Mouse (Mus musculus): ENCODE measurements around the gene Gal3st3. TPM values are rescaled to one million over a fixed set of nuclear protein-coding genes. Genes with fewer than 3 reads are reported as not detected.

The Gal3st3 gene
- polyA plus RNA-seq, 1 experiment from 2014 or later = 6.4 TPM

DNA sequence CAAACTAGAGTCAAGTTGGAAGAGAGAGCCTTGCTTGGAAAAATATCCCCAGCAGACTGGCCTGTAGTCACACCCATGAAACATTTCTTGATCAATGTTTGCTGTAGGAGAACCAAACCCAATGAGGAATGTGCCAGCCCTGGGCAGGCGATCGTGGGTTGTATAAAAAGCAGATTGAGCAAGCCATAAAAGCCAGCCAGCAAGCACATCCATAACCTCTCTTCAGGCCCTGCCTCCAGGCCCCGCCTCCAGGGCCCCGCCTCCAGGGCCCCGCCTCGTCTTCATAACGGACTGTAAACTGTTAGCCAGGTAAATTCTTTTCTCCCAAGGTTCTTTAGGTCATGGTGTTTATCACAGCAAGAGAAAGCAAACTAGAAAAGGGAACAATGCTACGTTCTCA, 19.8 kb upstream of the Gal3st3 start:
- Histone ChIP-seq H3K4me3 (ENCODE audit: control insufficient read depth in 1 of 2, insufficient read depth in 1 of 2, low read depth in 1 of 2, low read length in 2 of 2) (no peak overlapping the region), H3K27me3 (ENCODE audit: control insufficient read depth, insufficient read depth, low read length) (no peaks in the 10 kb centered on the region), H3K4me2 (ENCODE audit: low read length) (no peak overlapping the region), H3K4me1 (ENCODE audit: control insufficient read depth in 2 of 2, insufficient read depth in 2 of 2, low read length in 2 of 2) (peaks cover 4 to 9% of the 10 kb centered on the region in 2 experiments), H3K9ac (ENCODE audit: low read length) (no peak overlapping the region), H3K27ac (replicated peaks in 1 of 2; ENCODE audit: control insufficient read depth in 1 of 2, insufficient read depth in 1 of 2, low read depth in 2 of 2, low read length in 2 of 2) (no peak overlapping the region), H3K36me3 (ENCODE audit: control insufficient read depth, insufficient read depth, low read length) (peaks cover 88% of the 10 kb centered on the region), H3K9me3 (ENCODE audit: control insufficient read depth, low read length) (no peaks in the 10 kb centered on the region)
- ATAC-seq (ENCODE audit: insufficient number of reproducible peaks, insufficient read depth, low FRiP score, low read depth) = no peak
- 86% methylated on average over 8 of the region's 8 CpGs for WGBS

DNA sequence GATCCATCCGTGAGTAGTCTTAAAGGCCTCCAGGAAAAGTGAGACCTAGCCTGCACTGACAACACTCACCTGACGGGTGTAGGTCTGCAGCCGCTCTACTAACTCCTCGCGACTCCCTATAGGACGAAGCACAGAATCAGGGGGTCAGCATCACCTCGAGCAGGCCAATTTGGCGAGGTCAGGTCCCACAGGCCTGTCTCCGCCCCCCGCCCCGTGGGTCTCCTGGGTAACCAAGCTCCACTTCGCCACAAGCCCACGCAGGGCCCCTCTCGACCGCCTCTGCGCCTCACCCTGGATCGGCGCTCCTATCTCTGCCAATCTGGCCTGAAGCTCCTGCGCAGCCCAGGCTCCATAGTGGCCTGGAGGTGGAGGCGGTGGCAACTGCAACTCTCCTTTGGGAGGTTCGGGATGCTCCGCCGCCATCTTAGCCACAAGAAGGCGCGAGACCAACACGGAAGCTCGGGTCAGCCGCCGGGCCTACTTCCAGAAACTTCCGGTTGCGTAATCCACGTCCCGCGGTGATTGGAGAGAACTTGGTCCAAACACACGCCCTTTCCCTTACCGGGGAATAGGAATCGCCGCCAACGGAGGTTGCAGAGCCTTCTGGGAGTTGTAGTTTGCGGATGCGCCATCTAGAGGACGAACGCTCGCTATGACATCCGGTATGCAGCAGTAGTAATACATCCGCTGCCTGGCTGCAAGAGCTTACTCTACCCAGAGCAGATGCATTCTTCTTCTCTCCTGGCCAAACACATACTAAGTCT, 3.0 kb upstream of the Gal3st3 start, which contains the start of gene Sf3b2:
Gene Sf3b2 (minus strand): TSS at position 484 of the 764 bp plus-strand sequence.
- H3K4me2 ChIP-seq (ENCODE audit: low read length) = peak within 1 kb of the TSS; percentile 81
- H3K27ac ChIP-seq (replicated peaks in 1 of 2; ENCODE audit: control insufficient read depth in 1 of 2, insufficient read depth in 1 of 2, low read depth in 2 of 2, low read length in 2 of 2) = peak within 1 kb of the TSS; percentile 82 to 90
- H3K9ac ChIP-seq (ENCODE audit: low read length) = peak within 1 kb of the TSS; percentile 90
- peaks cover 40% of the 10 kb centered on the region for H3K36me3 ChIP-seq (ENCODE audit: control insufficient read depth, insufficient read depth, low read length)
- H3K27me3 ChIP-seq (ENCODE audit: control insufficient read depth, insufficient read depth, low read length) = no peaks in the 10 kb centered on the region
- peak; percentile 92 for ATAC-seq (ENCODE audit: insufficient number of reproducible peaks, insufficient read depth, low FRiP score, low read depth)
- no peaks in the 10 kb centered on the region for H3K9me3 ChIP-seq (ENCODE audit: control insufficient read depth, low read length)
- under 1% methylated on average over 46 of the region's 46 CpGs for WGBS
- H3K4me3 ChIP-seq (ENCODE audit: control insufficient read depth in 1 of 2, insufficient read depth in 1 of 2, low read depth in 1 of 2, low read length in 2 of 2) = peak within 1 kb of the TSS; percentile 83 to 97
- H3K4me1 ChIP-seq (ENCODE audit: control insufficient read depth in 2 of 2, insufficient read depth in 2 of 2, low read length in 2 of 2) = peaks cover 12 to 29% of the 10 kb centered on the region in 2 experiments

DNA sequence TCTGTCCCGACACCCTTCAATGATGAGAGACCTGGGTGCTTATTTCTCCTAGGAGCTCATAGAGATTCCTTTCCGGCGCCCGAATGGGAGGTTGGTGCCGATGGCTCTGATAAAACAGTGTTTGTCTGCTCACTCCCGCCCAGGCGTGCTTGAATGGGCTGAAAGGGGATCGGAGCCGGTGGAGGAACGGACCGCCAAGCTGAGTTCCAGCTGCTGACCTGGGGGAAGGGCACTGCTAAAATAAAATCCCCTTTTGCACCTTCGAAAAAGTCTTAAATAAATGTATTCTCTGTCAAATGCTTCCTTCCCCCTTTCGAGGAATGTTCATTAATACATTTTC, 2.4 kb upstream of the Gal3st3 start:
- H3K4me2 ChIP-seq (ENCODE audit: low read length) = peak overlapping the region; percentile 81
- WGBS = 6% methylated on average over 13 of the region's 13 CpGs
- peak overlapping the region; percentile 76 for H3K9ac ChIP-seq (ENCODE audit: low read length)
- peaks cover 35% of the 10 kb centered on the region for H3K36me3 ChIP-seq (ENCODE audit: control insufficient read depth, insufficient read depth, low read length)
- ATAC-seq (ENCODE audit: insufficient number of reproducible peaks, insufficient read depth, low FRiP score, low read depth) = no peak; the same call in 1 of the 2 replicates
- H3K9me3 ChIP-seq (ENCODE audit: control insufficient read depth, low read length) = no peaks in the 10 kb centered on the region
- H3K4me3 ChIP-seq (ENCODE audit: control insufficient read depth in 1 of 2, insufficient read depth in 1 of 2, low read depth in 1 of 2, low read length in 2 of 2) = peak overlapping the region; percentile 64 to 97
- no peaks in the 10 kb centered on the region for H3K27me3 ChIP-seq (ENCODE audit: control insufficient read depth, insufficient read depth, low read length)
- peak overlapping the region; percentile 82 to 90 for H3K27ac ChIP-seq (replicated peaks in 1 of 2; ENCODE audit: control insufficient read depth in 1 of 2, insufficient read depth in 1 of 2, low read depth in 2 of 2, low read length in 2 of 2)
- H3K4me1 ChIP-seq (ENCODE audit: control insufficient read depth in 2 of 2, insufficient read depth in 2 of 2, low read length in 2 of 2) = peaks cover 12 to 29% of the 10 kb centered on the region in 2 experiments

DNA sequence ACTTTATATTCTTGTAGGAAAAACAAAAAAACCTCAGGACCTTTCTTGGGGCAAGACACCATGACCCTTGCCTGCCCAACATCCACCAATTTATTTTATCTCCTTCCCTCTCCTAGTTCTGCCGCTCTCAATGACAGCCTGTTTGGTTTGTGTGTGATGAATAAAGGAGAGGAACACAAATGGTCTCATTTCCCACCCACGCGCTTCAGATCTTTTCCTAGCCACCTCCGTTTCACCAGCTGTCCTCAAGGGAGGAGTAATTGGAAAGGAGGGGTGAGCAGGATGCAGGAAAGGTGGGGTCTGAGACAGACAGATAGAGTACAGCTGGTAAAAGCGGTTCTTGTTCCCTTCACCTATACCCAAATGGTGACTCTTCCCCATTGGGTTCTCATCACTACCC, 1.5 kb upstream of the Gal3st3 start:
- 51% methylated on average over 5 of the region's 5 CpGs for WGBS
- no peaks in the 10 kb centered on the region for H3K27me3 ChIP-seq (ENCODE audit: control insufficient read depth, insufficient read depth, low read length)
- peaks cover 26% of the 10 kb centered on the region for H3K36me3 ChIP-seq (ENCODE audit: control insufficient read depth, insufficient read depth, low read length)
- H3K4me3 ChIP-seq (ENCODE audit: control insufficient read depth in 1 of 2, insufficient read depth in 1 of 2, low read depth in 1 of 2, low read length in 2 of 2) = no peak overlapping the region
- no peak overlapping the region for H3K4me2 ChIP-seq (ENCODE audit: low read length)
- peaks cover 12 to 29% of the 10 kb centered on the region in 2 experiments for H3K4me1 ChIP-seq (ENCODE audit: control insufficient read depth in 2 of 2, insufficient read depth in 2 of 2, low read length in 2 of 2)
- H3K9ac ChIP-seq (ENCODE audit: low read length) = 0 out of 2 replicates have a peak overlapping the region, but pooled peaks have one; percentile 76
- H3K9me3 ChIP-seq (ENCODE audit: control insufficient read depth, low read length) = no peaks in the 10 kb centered on the region
- ATAC-seq (ENCODE audit: insufficient number of reproducible peaks, insufficient read depth, low FRiP score, low read depth) = no peak
- H3K27ac ChIP-seq (replicated peaks in 1 of 2; ENCODE audit: control insufficient read depth in 1 of 2, insufficient read depth in 1 of 2, low read depth in 2 of 2, low read length in 2 of 2) = no peak overlapping the region

DNA sequence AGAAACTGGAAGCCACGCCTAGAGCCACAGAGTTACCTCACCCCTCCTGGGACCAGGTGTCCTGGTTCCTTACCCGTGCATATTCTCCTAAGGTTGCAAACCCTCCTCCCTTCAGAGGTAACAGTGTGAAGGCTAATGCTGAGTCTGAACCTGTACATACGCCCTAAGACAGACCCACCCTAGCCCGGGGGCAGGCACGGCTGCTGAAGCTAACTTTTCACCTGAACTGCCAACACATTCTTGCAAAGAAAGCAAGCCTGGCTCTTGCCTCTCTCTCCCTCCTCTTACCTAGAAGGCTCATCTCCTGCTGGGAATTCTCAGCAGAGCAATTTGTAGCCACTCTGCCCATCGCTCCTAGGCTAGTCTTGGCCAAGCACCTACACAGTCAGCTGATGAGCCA, 2.5 kb downstream of the Gal3st3 start:
- no peak for ATAC-seq (ENCODE audit: insufficient number of reproducible peaks, insufficient read depth, low FRiP score, low read depth)
- Histone ChIP-seq H3K4me2 (ENCODE audit: low read length) (no peak overlapping the region), H3K27ac (replicated peaks in 1 of 2; ENCODE audit: control insufficient read depth in 1 of 2, insufficient read depth in 1 of 2, low read depth in 2 of 2, low read length in 2 of 2) (no peak overlapping the region), H3K4me3 (ENCODE audit: control insufficient read depth in 1 of 2, insufficient read depth in 1 of 2, low read depth in 1 of 2, low read length in 2 of 2) (no peak overlapping the region), H3K9me3 (ENCODE audit: control insufficient read depth, low read length) (no peaks in the 10 kb centered on the region), H3K9ac (ENCODE audit: low read length) (no peak overlapping the region), H3K36me3 (ENCODE audit: control insufficient read depth, insufficient read depth, low read length) (no peaks in the 10 kb centered on the region), H3K4me1 (ENCODE audit: control insufficient read depth in 2 of 2, insufficient read depth in 2 of 2, low read length in 2 of 2) (peaks cover 12 to 18% of the 10 kb centered on the region in 2 experiments), H3K27me3 (ENCODE audit: control insufficient read depth, insufficient read depth, low read length) (no peaks in the 10 kb centered on the region)
- 82% methylated on average over 6 of the region's 6 CpGs for WGBS

DNA sequence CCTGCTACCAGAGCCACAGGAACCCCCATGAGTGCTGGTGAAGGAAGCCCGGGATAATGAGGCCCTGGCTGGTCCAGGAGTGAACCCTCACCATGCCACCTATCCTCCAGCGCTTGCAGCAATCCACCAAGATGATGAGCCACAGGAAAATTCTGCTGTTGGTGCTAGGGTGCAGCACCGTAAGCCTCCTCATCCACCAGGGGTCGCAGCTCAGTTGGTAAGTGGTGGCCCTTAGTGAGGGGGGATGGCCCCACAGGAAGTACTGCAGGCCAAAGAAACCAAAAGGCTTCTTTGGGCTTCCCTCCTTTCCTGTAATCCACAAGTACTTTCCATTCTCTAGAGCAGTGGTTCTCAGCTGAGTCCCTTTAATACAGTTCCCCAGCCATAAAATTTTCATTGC, 4.3 kb downstream of the Gal3st3 start:
- 10% methylated on average over 4 of the region's 4 CpGs for WGBS
- no peak overlapping the region for H3K4me3 ChIP-seq (ENCODE audit: control insufficient read depth in 1 of 2, insufficient read depth in 1 of 2, low read depth in 1 of 2, low read length in 2 of 2)
- H3K4me2 ChIP-seq (ENCODE audit: low read length) = no peak overlapping the region
- H3K27me3 ChIP-seq (ENCODE audit: control insufficient read depth, insufficient read depth, low read length) = peaks cover 7% of the 10 kb centered on the region; the same call in 1 of the 2 replicates
- H3K4me1 ChIP-seq (ENCODE audit: control insufficient read depth in 2 of 2, insufficient read depth in 2 of 2, low read length in 2 of 2) = peaks cover 13 to 14% of the 10 kb centered on the region in 2 experiments
- no peaks in the 10 kb centered on the region for H3K9me3 ChIP-seq (ENCODE audit: control insufficient read depth, low read length)
- no peak for ATAC-seq (ENCODE audit: insufficient number of reproducible peaks, insufficient read depth, low FRiP score, low read depth)
- H3K9ac ChIP-seq (ENCODE audit: low read length) = no peak overlapping the region
- H3K27ac ChIP-seq (replicated peaks in 1 of 2; ENCODE audit: control insufficient read depth in 1 of 2, insufficient read depth in 1 of 2, low read depth in 2 of 2, low read length in 2 of 2) = no peak overlapping the region
- no peaks in the 10 kb centered on the region for H3K36me3 ChIP-seq (ENCODE audit: control insufficient read depth, insufficient read depth, low read length)

DNA sequence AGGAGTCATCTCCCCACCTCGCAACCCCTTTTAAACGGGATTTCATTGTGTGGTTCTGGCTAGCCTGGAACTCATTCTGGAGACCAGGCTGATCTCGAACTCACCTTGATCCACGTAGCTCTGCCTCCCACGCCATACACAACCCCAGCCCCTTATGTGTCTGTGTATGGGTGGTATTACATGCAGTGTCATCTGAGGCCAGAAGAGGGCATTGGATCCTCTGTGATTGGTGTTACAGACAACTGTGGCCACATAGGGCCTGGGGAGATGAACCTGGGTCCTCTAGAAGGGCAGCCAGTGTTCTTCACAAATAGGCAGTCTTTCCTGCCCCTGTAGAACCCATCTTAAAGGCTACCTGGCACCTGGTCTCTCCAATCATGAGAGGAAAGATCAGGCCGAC, 8.1 kb downstream of the Gal3st3 start:
- Histone ChIP-seq H3K4me1 (ENCODE audit: control insufficient read depth in 2 of 2, insufficient read depth in 2 of 2, low read length in 2 of 2) (peaks cover 0 to 2% of the 10 kb centered on the region in 2 experiments; a peak in 1 of 4 replicates), H3K4me3 (ENCODE audit: control insufficient read depth in 1 of 2, insufficient read depth in 1 of 2, low read depth in 1 of 2, low read length in 2 of 2) (no peak overlapping the region), H3K27me3 (ENCODE audit: control insufficient read depth, insufficient read depth, low read length) (peaks cover 11% of the 10 kb centered on the region), H3K4me2 (ENCODE audit: low read length) (no peak overlapping the region), H3K27ac (replicated peaks in 1 of 2; ENCODE audit: control insufficient read depth in 1 of 2, insufficient read depth in 1 of 2, low read depth in 2 of 2, low read length in 2 of 2) (no peak overlapping the region), H3K36me3 (ENCODE audit: control insufficient read depth, insufficient read depth, low read length) (no peaks in the 10 kb centered on the region), H3K9me3 (ENCODE audit: control insufficient read depth, low read length) (no peaks in the 10 kb centered on the region), H3K9ac (ENCODE audit: low read length) (no peak overlapping the region)
- 81% methylated on average over 6 of the region's 6 CpGs for WGBS
- no peak for ATAC-seq (ENCODE audit: insufficient number of reproducible peaks, insufficient read depth, low FRiP score, low read depth)
